Mouse (Mus musculus) spleen, adult 2 months (tissue): ENCODE results near the gene Ncor2.

Experiments used
- CTCF ChIP-seq: fragments of 200-500 bp; IDR thresholded peaks from 2 replicates; pipeline ENCODE4 v1.5.1; 2011; ENCODE audit warnings: mild to moderate bottlenecking, inconsistent platforms; ENCODE audit not compliant: insufficient read depth, insufficient read length, insufficient replicate concordance; ENCODE audit errors: extremely low read depth
- POLR2A ChIP-seq: fragments of 200-500 bp; IDR thresholded peaks from 2 replicates; pipeline ENCODE4 v1.6.1; 2011; ENCODE audit warnings: low read depth, low read length, inconsistent platforms

DNA sequence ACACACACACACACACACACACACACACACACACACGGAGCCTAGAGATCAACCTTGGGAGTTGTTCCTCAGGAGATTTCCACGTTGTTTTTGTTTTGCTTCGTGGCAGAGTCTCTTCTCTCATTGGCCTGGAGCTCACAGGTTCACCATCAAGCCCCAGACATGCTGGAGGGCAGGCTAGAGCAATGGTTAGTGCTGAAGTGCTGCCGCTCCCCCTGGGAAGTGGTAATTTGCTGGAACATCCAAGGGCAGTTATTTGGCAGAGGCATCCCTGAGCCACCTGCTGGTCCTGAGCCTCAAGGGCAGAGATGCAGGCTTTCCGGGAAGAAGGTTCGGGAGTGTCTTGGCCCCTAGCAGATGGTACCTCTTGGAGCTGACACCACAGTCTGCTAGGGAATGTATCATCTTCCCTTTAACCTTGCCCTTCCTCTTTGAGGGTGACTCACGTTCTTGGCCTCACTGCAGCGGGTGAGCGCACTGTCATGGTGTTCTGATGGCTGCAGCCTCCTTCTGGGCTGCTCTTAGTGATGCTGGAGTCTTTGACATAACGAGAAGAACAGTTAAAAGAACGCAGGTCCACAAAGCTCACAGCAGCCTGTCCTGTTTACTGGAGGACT, 25.3 kb upstream of the Ncor2 start:
- TF ChIP-seq POLR2A (no peak), CTCF (no peak)
